Mouse (Mus musculus) testis, adult 2 months (tissue): ENCODE measurements around the gene Gnai2. TPM values are rescaled to one million over a fixed set of nuclear protein-coding genes. Genes with fewer than 3 reads are reported as not detected.

Experiments used
- H3K27ac ChIP-seq: fragments of 200-500 bp; 2 replicates; pipeline ENCODE4 v1.5.1; 2012; ENCODE audit warnings: low read depth, low read length; ENCODE audit not compliant: control insufficient read depth, insufficient read depth
- H3K27me3 ChIP-seq: fragments of 200-500 bp; 2 replicates; pipeline ENCODE4 v1.6.1; 2012; ENCODE audit warnings: mild to moderate bottlenecking, low read length, moderate library complexity; ENCODE audit not compliant: control insufficient read depth, insufficient read depth
- H3K36me3 ChIP-seq: fragments of 200-500 bp; 2 replicates; pipeline ENCODE4 v1.6.1; 2012; ENCODE audit warnings: mild to moderate bottlenecking, low read length; ENCODE audit not compliant: control insufficient read depth, insufficient read depth
- H3K4me1 ChIP-seq: fragments of 200-500 bp; 2 replicates; pipeline ENCODE4 v1.6.1; 2012; ENCODE audit warnings: low read length; ENCODE audit not compliant: control insufficient read depth, insufficient read depth
- H3K4me3 ChIP-seq: fragments of 200-500 bp; 2 replicates; pipeline ENCODE4 v1.5.1; 2012; ENCODE audit warnings: low read depth, mild to moderate bottlenecking, low read length, moderate library complexity, mixed read lengths; ENCODE audit not compliant: control insufficient read depth
- CTCF ChIP-seq: fragments of 200-500 bp; IDR thresholded peaks from 2 replicates; pipeline ENCODE4 v1.5.1; 2012; ENCODE audit warnings: low read depth, mild to moderate bottlenecking, inconsistent platforms, low read length, moderate library complexity; ENCODE audit not compliant: control insufficient read depth, insufficient read depth, insufficient replicate concordance
- POLR2A ChIP-seq: fragments of 200-500 bp; IDR thresholded peaks from 2 replicates; pipeline ENCODE4 v1.6.1; 2012; ENCODE audit warnings: low read depth, mild to moderate bottlenecking, inconsistent platforms, low read length, moderate library complexity; ENCODE audit not compliant: control insufficient read depth
- polyA plus RNA-seq: library from polyadenylated mRNA; depleted of rRNA; stranded (reverse); fragments of >200 nt; gene quantifications from 2 replicates; pipeline ENCODE4 v1.2.3, GENCODE M21; 2012

Gene Gnai2
- polyA plus RNA-seq, 1 experiment: 103 TPM

DNA sequence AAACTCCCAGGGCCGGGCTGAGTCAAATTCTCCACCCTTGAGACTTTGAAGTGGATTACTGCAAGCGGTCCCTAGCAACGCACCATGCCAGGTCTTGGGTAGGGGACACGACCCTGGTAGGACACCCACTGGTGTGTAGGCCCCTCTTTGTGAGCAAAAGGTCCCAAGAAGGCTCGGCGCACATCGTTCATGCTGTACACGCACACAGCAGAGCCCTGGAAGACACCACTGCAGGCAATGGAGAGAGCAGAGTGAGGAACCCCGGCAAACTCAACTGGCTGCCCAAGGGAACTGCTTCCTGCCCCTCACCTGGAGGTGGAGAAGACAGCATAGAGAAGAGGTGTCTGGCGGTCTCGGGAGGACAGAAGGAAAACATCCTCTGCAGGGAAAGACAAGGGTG lies 33.9 kb downstream of the Gnai2 start:
- Histone ChIP-seq H3K27me3 (no peaks in the 10 kb centered on the region), H3K27ac (no peak overlapping the region), H3K4me1 (peaks cover 15% of the 10 kb centered on the region), H3K36me3 (no peaks in the 10 kb centered on the region), H3K4me3 (no peak overlapping the region)
- no peak for TF ChIP-seq CTCF
- TF ChIP-seq POLR2A: no peak

DNA sequence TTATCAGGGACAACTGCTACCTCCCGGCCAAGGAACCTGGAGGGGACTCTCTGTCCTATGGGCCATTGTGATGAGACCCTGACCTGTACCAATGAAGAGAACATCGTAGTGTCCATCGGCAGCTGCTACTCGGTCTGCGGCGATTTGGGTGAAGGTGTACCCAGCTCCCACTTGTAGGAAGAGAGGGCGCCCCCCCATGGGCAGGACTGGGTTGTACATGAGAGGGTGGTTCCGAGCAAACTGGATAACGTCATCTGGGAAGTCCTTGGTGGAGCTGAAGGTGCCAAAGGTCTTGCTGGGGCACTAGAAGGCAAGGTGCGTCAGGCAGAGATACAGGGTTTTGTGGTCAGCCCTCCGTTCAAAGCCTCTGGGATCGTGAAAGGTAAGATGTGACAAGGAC lies 34.4 kb downstream of the Gnai2 start:
- Histone ChIP-seq H3K27ac (no peak overlapping the region), H3K36me3 (no peaks in the 10 kb centered on the region), H3K27me3 (no peaks in the 10 kb centered on the region), H3K4me3 (no peak overlapping the region), H3K4me1 (peaks cover 15% of the 10 kb centered on the region)
- no peak for TF ChIP-seq POLR2A
- TF ChIP-seq CTCF: peak; percentile 22; the same call in 1 of the 2 replicates

DNA sequence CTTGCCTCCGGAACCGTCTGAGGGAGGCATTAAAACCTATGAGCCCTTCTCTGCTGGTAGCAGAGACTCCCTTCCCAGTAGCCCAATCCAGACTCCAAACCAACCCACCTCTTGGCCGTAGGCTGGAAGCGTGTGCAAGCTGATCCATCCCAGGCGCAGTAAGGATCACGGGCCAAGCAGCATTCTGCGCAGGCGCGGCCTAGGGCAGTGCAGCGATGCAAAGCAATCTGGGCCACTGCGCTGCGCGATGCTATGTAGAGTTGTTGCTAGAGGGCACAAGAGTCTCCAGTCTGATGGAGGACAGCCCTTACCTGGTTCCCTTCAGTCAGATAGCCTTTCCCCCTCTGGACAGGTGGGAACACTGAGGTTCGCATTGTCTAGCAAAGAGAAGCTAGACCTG lies 35.3 kb downstream of the Gnai2 start:
- Histone ChIP-seq H3K4me1 (peaks cover 15% of the 10 kb centered on the region), H3K4me3 (peak overlapping the region; percentile 23), H3K27ac (no peak overlapping the region), H3K27me3 (no peaks in the 10 kb centered on the region), H3K36me3 (no peaks in the 10 kb centered on the region)
- TF ChIP-seq CTCF (no peak), POLR2A (no peak)

DNA sequence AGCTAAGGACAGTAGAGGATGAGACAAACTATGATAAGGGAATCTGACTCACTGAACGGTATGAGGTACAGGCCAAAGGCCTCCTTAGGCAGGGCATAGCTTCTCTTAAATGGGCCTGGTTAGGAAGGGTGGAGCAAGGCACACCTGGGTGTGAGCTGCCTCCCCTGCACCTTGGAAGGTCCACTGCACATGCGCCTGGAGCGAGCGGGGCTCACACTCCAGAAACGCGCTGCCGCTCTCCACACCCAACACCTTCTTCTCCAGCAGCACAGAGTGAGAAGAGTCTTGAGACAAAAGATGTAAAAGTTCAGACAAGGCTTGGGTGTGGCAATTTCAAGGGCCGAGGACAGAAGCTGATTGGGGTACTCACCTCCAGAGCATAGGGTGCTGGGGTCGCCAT lies 35.7 kb downstream of the Gnai2 start:
- no peak for TF ChIP-seq POLR2A
- Histone ChIP-seq H3K36me3 (no peaks in the 10 kb centered on the region), H3K27ac (no peak overlapping the region), H3K4me1 (peaks cover 15% of the 10 kb centered on the region), H3K4me3 (peak overlapping the region; percentile 23; the same call in 1 of the 2 replicates), H3K27me3 (no peaks in the 10 kb centered on the region)

DNA sequence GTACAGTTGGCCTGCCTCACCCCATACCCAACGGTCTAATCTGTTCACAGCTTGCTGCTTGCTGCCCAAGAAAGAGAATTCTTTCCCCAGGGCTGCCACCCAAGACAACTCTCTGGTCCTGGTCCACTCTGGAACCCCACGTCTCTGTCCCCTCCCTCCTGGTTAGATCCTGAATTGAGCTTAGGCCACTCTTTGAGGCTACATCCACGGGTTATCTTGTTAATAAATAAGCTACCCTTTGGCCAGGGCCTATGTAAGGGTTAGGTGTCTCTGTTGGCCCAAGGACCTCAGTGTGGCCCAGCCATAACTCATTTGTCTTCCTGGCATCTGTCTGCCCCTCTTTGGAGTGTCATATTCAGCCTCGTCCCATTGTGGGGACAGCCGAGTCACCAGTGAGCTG lies 36.8 kb downstream of the Gnai2 start:
- no peak overlapping the region for H3K4me3 ChIP-seq

DNA sequence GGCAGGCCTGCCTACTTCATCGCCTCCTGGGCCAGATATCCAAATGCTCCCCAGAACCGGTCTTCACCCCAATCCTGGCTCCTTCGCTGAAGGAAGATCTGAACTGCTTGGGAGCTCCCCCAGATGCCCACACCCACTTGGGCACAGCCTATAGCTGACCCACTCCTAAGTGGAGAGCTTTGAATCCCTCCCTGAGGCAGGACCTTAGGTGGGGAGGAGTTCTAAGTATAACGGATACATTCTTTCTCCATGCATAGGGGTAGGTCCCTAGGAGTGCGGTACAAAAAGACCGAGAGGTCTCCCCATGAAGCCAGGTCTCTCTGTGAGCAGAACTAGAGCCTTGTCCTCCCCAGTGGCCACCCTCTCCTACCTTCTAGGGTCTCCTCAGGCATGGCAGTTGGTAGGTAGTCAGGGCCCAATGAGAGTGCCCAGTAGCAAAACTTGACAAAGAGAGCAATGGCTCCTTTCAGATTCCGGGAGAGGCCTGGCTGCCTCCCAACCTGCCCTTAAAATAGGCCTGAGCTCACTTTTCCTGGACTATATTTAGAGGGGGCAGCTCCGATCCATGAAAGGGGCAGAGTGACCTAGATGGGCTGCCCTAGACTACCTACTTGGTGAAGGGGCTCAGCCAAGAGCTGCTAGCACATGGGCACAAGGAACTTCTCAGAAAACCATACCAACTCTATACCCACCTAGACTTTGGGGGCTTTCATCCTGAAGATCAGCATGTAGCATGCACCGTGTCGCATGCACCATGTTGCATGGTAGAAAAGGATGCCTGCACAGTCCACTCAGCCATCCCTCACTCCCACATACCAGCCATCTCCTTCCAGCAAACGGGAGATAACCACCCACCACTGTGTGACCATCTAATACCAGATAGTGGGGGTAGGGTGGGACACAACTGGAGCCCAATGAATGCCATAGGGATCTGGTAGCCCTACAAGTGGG lies 38.3 kb downstream of the Gnai2 start:
- Histone ChIP-seq H3K36me3 (no peaks in the 10 kb centered on the region), H3K27me3 (no peaks in the 10 kb centered on the region), H3K27ac (no peak overlapping the region), H3K4me3 (no peak overlapping the region), H3K4me1 (peaks cover 8% of the 10 kb centered on the region)
- no peak for TF ChIP-seq CTCF
- no peak for TF ChIP-seq POLR2A

More for the DNA sequence above, 36.8 kb downstream of the Gnai2 start:
- H3K36me3 ChIP-seq: no peaks in the 10 kb centered on the region
- TF ChIP-seq CTCF (no peak), POLR2A (no peak)
- no peak overlapping the region for H3K27ac ChIP-seq
- H3K27me3 ChIP-seq: no peaks in the 10 kb centered on the region
- H3K4me1 ChIP-seq: peaks cover 15% of the 10 kb centered on the region

DNA sequence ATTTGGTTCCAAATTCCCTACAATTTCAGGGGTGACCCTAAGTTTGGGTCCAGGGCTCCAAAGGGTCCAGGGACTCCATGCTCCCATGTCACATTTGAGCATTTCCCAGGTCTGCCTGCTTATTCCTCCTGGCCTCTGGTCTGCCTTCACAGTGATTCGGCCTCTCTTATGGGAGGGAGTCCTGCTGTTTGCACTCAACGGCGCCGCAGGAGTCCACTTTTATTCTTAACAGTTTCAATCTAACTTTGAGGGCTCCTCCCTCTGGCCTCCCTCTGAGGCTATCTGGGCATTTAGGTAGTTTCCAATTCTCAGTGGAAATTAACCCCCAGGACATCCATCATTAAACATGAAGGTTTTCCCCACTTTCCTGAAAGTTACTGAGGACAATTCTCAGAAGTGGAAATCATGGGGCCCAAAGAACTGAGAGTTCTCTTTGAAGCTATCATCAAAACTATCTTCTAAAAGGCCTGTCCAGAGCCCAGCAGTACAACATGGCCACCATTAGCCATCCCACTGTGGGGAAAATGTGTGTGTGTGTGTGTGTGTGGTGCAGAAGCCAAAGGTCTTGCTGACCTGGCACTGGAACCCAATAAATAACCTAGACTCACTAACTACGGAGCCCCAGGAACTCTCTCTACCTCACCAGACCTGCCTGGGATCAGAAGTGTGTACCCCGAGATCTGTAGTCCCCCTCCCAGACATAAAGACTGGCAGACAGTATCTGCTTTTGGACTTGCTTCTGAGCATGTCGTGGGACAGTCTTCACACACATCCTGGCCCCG lies 40.7 kb downstream of the Gnai2 start:
- Histone ChIP-seq H3K4me1 (peaks cover 4% of the 10 kb centered on the region), H3K4me3 (no peak overlapping the region), H3K27ac (no peak overlapping the region), H3K27me3 (no peaks in the 10 kb centered on the region), H3K36me3 (no peaks in the 10 kb centered on the region)
- TF ChIP-seq CTCF (no peak), POLR2A (no peak)
